Mouse (Mus musculus) right cerebral cortex, adult 18-20 months (tissue): ENCODE data around the gene Scgb1b30.
A peak's percentile ranks its signal among the peaks of the same experiment; 100 is the strongest.
"Not testable (repeated sequence)": the region's sequence is repeated elsewhere in the genome, so short reads cannot be mapped to it uniquely, and the experiment has no call there.

Experiments
- DNase-seq: peaks from one replicate; pipeline ENCODE4 v3.0.0; 2022; ENCODE audit warnings: mixed read lengths

Scgb1b30 gene

GRCm38 (mm10) chr7:34094911-34095481 lies at the start of gene Scgb1b30:
Scgb1b30 (plus strand) TSS chr7:34095431.
- DNase-seq = no peak

GRCm38 (mm10) chr7:34068132-34068531 lies 27.1 kb upstream of the Scgb1b30 start:
- not testable (repeated sequence) for DNase-seq

- DNase-seq = no peak
These were observed 4.8 kb downstream of the Scgb1b30 start for GRCm38 (mm10) chr7:34100002-34100401.

GRCm38 (mm10) chr7:34101276-34101675 lies 6.0 kb downstream of the Scgb1b30 start:
- no peak for DNase-seq

GRCm38 (mm10) chr7:34109190-34109589 lies 14.0 kb downstream of the Scgb1b30 start:
- DNase-seq = no peak

GRCm38 (mm10) chr7:34116601-34117000 lies 21.4 kb downstream of the Scgb1b30 start:
- no peak for DNase-seq

GRCm38 (mm10) chr7:34120636-34121035 lies 25.4 kb downstream of the Scgb1b30 start:
- not testable (repeated sequence) for DNase-seq

- DNase-seq = no peak
These were observed 27.9 kb downstream of the Scgb1b30 start for GRCm38 (mm10) chr7:34122987-34123720.

GRCm38 (mm10) chr7:34125346-34125745 lies 30.1 kb downstream of the Scgb1b30 start:
- no peak for DNase-seq

GRCm38 (mm10) chr7:34126291-34126690 lies 31.1 kb downstream of the Scgb1b30 start:
- DNase-seq = no peak

GRCm38 (mm10) chr7:34131118-34131517 lies 35.9 kb downstream of the Scgb1b30 start:
- DNase-seq = no peak

GRCm38 (mm10) chr7:34131959-34132354 lies 36.7 kb downstream of the Scgb1b30 start:
- DNase-seq = no peak

GRCm38 (mm10) chr7:34132355-34133079 lies 37.3 kb downstream of the Scgb1b30 start:
- DNase-seq = no peak

GRCm38 (mm10) chr7:34133117-34133762 lies 38.0 kb downstream of the Scgb1b30 start, which contains the start of gene Wtip:
Wtip (minus strand) TSS chr7:34133268.
- DNase-seq = peak; percentile 45

- no peak for DNase-seq
These were observed 39.1 kb downstream of the Scgb1b30 start for GRCm38 (mm10) chr7:34134336-34134735.

- no peak for DNase-seq
These were observed 44.3 kb downstream of the Scgb1b30 start for GRCm38 (mm10) chr7:34139493-34139892.

GRCm38 (mm10) chr7:34141123-34141522 lies 45.9 kb downstream of the Scgb1b30 start:
- DNase-seq = peak; percentile 53

- DNase-seq = no peak
These were observed 52.0 kb downstream of the Scgb1b30 start for GRCm38 (mm10) chr7:34147193-34147592.
